Mouse (Mus musculus) midbrain, embryonic 16.5 days (tissue): ENCODE data around the gene Ubox5. TPM values are rescaled to one million over a fixed set of nuclear protein-coding genes. Genes with fewer than 3 reads are reported as not detected.

Experiments used
- ATAC-seq: fragments of 200-750 bp; cut with Nextera tagmentation; 2 replicates; pipeline ENCODE4 v1.8.0; 2017; ENCODE audit warnings: moderate TSS enrichment
- H3K27ac ChIP-seq: fragments of 300-500 bp; sonication (generic); 2 replicates; pipeline ENCODE4 v1.5.1; 2014; ENCODE audit warnings: mild to moderate bottlenecking, low read length, mixed read lengths
- H3K27me3 ChIP-seq: fragments of 300-500 bp; sonication (generic); 2 replicates; pipeline ENCODE4 v1.6.1; 2014; ENCODE audit warnings: low read depth, low read length, mixed read lengths; ENCODE audit not compliant: control insufficient read depth, insufficient read depth
- H3K36me3 ChIP-seq: fragments of 300-500 bp; sonication (generic); 2 replicates; pipeline ENCODE4 v1.6.1; 2014; ENCODE audit warnings: mild to moderate bottlenecking, low read length, moderate library complexity, mixed read lengths; ENCODE audit not compliant: control insufficient read depth, insufficient read depth
- H3K4me1 ChIP-seq: fragments of 300-500 bp; sonication (generic); 2 replicates; pipeline ENCODE4 v1.6.1; 2014; ENCODE audit warnings: mild to moderate bottlenecking, low read length, mixed read lengths; ENCODE audit not compliant: control insufficient read depth, insufficient read depth
- H3K4me2 ChIP-seq: fragments of 300-500 bp; sonication (generic); 2 replicates; pipeline ENCODE4 v1.6.1; 2014; ENCODE audit warnings: mild to moderate bottlenecking, low read length, mixed read lengths
- H3K4me3 ChIP-seq: fragments of 300-500 bp; sonication (generic); 2 replicates; pipeline ENCODE4 v1.5.1; 2014; ENCODE audit warnings: low read depth, mild to moderate bottlenecking, low read length, moderate library complexity, mixed read lengths
- H3K9ac ChIP-seq: fragments of 300-500 bp; sonication (generic); 2 replicates; pipeline ENCODE4 v1.6.1; 2014; ENCODE audit warnings: low read depth, low read length, mixed read lengths
- H3K9me3 ChIP-seq: fragments of 300-500 bp; sonication (generic); replicated peaks from 2 replicates; pipeline ENCODE4 v1.6.1; 2014; ENCODE audit warnings: mild to moderate bottlenecking, low read length, mixed read lengths; ENCODE audit not compliant: control insufficient read depth, poor library complexity, severe bottlenecking
- WGBS: fragments of 180-500 bp; shearing (Covaris S2); extraction: QIAGEN DNeasy Blood & Tissue Kit; methylation state at CpG from one replicate; pipeline ENCODE4 v1.1.7; 2014; 5-methylcytosine and 5-hydroxymethylcytosine counted together
- polyA plus RNA-seq: library from polyadenylated mRNA; unstranded; fragments of >200 nt; fragmentation: Nextera tagmentation; extraction: Ambion mirVana; gene quantifications from 2 replicates; pipeline ENCODE4 v1.2.1, GENCODE M21; 2015

The Ubox5 gene
- polyA plus RNA-seq, result 8.4 and 8.9 TPM in 2 replicates

DNA sequence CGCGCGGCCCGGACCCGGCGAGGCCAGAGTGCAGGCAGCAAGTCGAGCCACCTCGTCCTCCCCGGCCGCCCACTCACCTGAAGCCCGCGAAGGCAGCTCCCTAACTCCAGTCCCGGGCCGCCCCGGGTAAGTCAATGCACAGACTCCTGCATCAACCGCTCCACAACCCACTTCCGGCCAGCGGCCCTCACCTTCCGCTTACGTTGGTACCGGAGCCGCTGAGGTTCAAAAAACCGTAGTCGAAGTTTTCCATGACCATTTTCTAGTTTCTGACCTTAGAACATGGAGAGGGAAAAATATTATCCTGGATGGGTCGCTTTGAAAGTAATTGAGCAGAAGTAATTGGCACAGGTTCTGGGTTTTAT is at the start of gene Ubox5, which contains the start of gene Fastkd5:
Gene Ubox5, minus strand, starts transcription at position 200 of the 365 bp plus-strand sequence.
Gene Fastkd5, minus strand, starts transcription at position 189 of the 365 bp plus-strand sequence.
- under 1% methylated on average over 25 of the region's 25 CpGs for WGBS
- Histone ChIP-seq H3K9ac (peak within 1 kb of the TSS; percentile 83), H3K27ac (peak within 1 kb of the TSS; percentile 58; the same call in 1 of the 2 replicates), H3K27me3 (peaks cover 2% of the 10 kb centered on the region), H3K4me1 (peaks cover 17% of the 10 kb centered on the region), H3K36me3 (peaks cover 3% of the 10 kb centered on the region), H3K4me3 (peak within 1 kb of the TSS; percentile 71), H3K9me3 (no peaks in the 10 kb centered on the region), H3K4me2 (peak within 1 kb of the TSS; percentile 95)
- peak; percentile 90 for ATAC-seq

DNA sequence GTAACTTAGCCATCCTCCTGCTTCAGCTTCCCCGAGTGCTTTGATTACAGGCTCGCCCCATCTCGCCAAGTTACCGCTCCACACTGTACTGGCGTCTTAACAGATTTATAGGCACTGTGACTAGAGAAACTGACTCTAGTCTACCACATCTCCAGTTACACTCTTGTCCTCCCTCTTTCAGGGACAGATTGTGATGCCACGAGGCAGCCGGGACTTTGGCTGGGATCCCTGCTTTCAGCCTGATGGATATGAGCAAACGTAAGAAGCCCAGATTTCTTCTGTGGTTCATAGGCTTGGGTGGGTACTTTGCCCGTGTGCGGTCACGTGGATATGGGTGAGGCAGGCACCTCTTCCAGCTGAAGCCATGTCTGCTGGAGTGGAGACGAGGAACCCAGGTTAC is 49.3 kb upstream of the Ubox5 start:
- Histone ChIP-seq H3K27ac (no peak overlapping the region), H3K9ac (no peak overlapping the region), H3K4me2 (no peak overlapping the region), H3K27me3 (no peaks in the 10 kb centered on the region), H3K4me3 (no peak overlapping the region), H3K36me3 (peaks cover 50% of the 10 kb centered on the region), H3K4me1 (no peaks in the 10 kb centered on the region), H3K9me3 (no peaks in the 10 kb centered on the region)
- WGBS, result 98% methylated on average over 12 of the region's 12 CpGs
- ATAC-seq, result no peak

DNA sequence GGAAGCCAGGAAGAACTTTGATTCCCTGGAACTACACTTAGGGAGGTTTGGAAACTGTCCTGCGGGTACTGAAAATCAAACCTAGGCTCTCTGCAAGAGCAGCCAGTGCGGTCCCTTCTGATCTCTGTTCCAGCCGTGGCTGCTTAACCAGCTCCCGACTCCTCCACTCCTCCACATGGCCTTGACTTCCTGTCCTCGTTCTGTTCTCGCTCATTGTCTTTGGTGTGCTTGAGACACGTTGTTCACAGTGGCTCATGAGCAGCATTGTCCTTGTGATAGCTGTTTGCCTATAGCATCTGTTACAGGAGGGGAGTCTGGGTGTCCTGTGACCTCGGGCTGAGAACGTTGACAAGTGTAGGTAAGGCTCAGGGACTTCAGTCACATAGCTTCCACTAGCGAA is 47.4 kb upstream of the Ubox5 start:
- Histone ChIP-seq H3K36me3 (peaks cover 57% of the 10 kb centered on the region), H3K9me3 (no peaks in the 10 kb centered on the region), H3K27me3 (no peaks in the 10 kb centered on the region), H3K9ac (no peak overlapping the region), H3K4me1 (no peaks in the 10 kb centered on the region), H3K4me2 (no peak overlapping the region), H3K27ac (no peak overlapping the region), H3K4me3 (no peak overlapping the region)
- ATAC-seq, result no peak
- 90% methylated on average over 10 of the region's 10 CpGs for WGBS

DNA sequence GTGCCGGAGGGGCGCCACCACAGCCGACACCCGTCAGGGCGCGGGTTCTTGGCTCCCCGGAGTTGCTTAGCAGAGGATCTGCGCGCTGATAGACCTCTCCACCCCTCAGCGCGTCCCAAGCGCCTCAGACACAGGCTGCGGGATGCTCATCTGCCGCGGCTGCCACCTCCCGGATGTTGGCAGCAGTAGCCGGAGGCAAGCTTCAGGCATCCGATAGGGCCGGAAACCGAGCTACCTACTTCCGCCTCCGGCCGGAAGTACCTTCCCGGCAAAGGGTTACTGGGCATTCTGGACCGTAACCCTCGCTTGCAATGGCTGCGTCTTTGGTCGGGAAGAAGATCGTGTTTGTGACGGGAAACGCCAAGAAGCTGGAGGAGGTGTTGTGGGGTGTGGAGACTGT is 37.7 kb upstream of the Ubox5 start, which contains the start of gene Itpa:
Gene Itpa, plus strand, starts transcription at position 52 of the 400 bp plus-strand sequence.
- Histone ChIP-seq H3K27me3 (no peaks in the 10 kb centered on the region), H3K4me1 (peaks cover 20% of the 10 kb centered on the region), H3K4me3 (peak within 1 kb of the TSS; percentile 72), H3K36me3 (peaks cover 7% of the 10 kb centered on the region; the same call in 1 of the 2 replicates), H3K9ac (peak within 1 kb of the TSS; percentile 80), H3K4me2 (peak within 1 kb of the TSS; percentile 95), H3K27ac (peak within 1 kb of the TSS; percentile 86), H3K9me3 (no peaks in the 10 kb centered on the region)
- peak; percentile 68 for ATAC-seq
- under 1% methylated on average over 31 of the region's 31 CpGs for WGBS

DNA sequence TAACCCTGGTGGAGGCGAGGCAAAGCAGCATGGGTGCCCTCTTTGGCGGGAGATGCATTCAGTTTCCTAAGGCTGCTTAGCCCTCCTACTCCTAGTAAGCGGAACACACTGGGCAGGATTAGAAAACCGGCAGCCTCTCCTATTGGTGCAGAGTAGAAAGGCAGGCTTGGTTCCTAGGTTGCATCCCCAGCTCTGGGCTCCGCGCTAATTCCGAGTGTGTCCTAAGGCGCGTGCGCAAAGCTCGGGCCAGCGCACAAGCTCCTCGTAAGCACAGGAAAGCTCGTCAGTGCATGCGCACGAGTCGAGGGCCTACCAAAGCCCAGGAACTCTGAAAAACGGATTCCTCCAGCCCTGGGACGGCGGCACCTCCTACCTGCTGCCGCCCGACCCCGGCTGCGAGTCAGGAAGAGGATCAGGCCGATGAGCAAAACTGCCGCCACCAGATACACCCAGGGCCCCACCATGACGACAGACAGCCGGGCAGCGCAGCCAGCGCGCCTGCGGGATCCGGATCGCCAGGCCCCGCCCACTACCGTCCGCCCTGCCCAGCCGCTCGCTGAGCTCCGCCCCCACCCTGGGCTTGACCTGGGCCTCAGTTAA is 34.4 kb upstream of the Ubox5 start, which contains the start of gene Ddrgk1:
Gene Ddrgk1, minus strand, starts transcription at position 558 of the 600 bp plus-strand sequence.
- peak within 1 kb of the TSS; percentile 79 for H3K4me2 ChIP-seq
- under 1% methylated on average over 40 of the region's 40 CpGs for whole genome bisulfite sequencing
- H3K4me1 ChIP-seq, result peaks cover 27% of the 10 kb centered on the region
- H3K27ac ChIP-seq, result peak within 1 kb of the TSS; percentile 98
- no peaks in the 10 kb centered on the region for H3K9me3 ChIP-seq
- peak; percentile 97 for ATAC-seq
- peaks cover 4% of the 10 kb centered on the region; the same call in 1 of the 2 replicates for H3K36me3 ChIP-seq
- H3K9ac ChIP-seq, result peak within 1 kb of the TSS; percentile 88
- H3K4me3 ChIP-seq, result peak within 1 kb of the TSS; percentile 58
- H3K27me3 ChIP-seq, result no peaks in the 10 kb centered on the region

DNA sequence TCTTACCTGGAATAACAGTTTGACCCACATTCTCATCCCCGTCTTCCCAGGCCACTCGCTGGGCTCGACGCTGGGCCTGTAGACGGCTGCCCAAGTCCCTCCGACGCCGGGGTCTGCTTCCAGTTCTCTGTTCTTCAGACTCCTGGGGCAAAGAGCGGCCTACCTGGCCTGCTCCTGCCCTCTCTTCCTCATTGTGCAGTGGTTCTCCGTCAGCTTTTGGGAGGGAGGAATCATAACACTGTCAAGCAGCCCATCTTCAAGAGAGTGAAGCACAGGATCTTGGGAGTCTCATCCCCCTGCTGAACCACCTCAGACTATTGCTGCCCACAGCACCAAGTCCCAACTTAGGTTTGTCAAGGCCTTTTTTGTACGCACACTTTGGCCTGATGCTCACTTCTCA is 33.5 kb upstream of the Ubox5 start:
- H3K9me3 ChIP-seq, result no peaks in the 10 kb centered on the region
- H3K27me3 ChIP-seq, result no peaks in the 10 kb centered on the region
- H3K4me3 ChIP-seq, result 0 out of 2 replicates have a peak overlapping the region, but pooled peaks have one; percentile 58
- WGBS, result 88% methylated on average over 11 of the region's 11 CpGs
- ATAC-seq, result no peak
- H3K4me1 ChIP-seq, result peaks cover 25% of the 10 kb centered on the region
- H3K36me3 ChIP-seq, result peaks cover 4% of the 10 kb centered on the region; the same call in 1 of the 2 replicates
- peak overlapping the region; percentile 88 for H3K9ac ChIP-seq
- H3K27ac ChIP-seq, result peak overlapping the region; percentile 98
- peak overlapping the region; percentile 79 for H3K4me2 ChIP-seq

DNA sequence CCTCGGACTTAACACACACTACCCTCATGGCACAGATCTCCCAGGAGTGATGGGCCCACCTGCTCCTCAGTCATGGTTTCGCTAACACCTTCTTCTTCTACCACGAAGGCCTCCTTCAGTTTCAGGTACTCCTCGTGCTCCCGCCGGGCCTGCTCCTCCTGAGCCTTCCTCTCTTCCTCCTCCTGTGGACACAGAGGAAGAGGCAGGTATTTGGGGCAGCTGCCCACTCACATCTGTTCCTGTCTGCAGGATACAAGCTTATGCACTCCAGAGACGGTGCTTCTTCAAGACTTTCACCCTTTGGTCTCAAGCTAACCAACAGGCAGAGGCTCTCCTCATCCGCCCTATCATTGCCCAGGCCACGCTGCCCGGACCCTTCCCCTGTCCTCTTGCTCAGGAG is 28.7 kb upstream of the Ubox5 start:
- Histone ChIP-seq H3K27ac (no peak overlapping the region), H3K4me3 (no peak overlapping the region), H3K4me1 (peaks cover 16% of the 10 kb centered on the region), H3K9ac (no peak overlapping the region), H3K36me3 (peaks cover 22% of the 10 kb centered on the region), H3K4me2 (no peak overlapping the region), H3K27me3 (no peaks in the 10 kb centered on the region), H3K9me3 (no peaks in the 10 kb centered on the region)
- WGBS, result 97% methylated on average over 10 of the region's 10 CpGs
- no peak for ATAC-seq

DNA sequence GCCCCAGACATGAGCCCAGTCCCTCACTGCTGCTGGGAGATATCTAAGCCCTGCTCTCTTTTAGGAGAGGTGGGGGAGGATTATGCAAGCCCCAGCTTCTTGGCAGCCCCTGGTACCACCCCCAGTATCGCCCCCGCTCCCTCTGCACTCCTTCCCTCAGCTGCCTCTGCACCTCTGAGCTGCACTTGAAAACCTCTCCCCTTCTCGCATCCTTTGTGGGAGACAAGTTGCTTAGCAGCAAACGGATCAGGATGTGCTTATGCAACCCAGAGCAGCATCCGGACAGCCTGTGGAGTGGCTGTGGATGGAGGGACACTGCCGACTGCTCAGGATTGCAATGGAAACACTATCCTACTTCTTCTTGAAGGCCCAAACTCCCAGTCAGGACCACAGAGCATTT is 27.7 kb upstream of the Ubox5 start:
- H3K36me3 ChIP-seq, result peaks cover 22% of the 10 kb centered on the region
- no peak overlapping the region for H3K4me2 ChIP-seq
- H3K9ac ChIP-seq, result no peak overlapping the region
- H3K4me3 ChIP-seq, result no peak overlapping the region
- WGBS, result 85% methylated on average over 6 of the region's 6 CpGs
- H3K4me1 ChIP-seq, result peaks cover 6% of the 10 kb centered on the region
- H3K27ac ChIP-seq, result no peak overlapping the region
- no peak for ATAC-seq
- no peaks in the 10 kb centered on the region for H3K9me3 ChIP-seq
- no peaks in the 10 kb centered on the region for H3K27me3 ChIP-seq

DNA sequence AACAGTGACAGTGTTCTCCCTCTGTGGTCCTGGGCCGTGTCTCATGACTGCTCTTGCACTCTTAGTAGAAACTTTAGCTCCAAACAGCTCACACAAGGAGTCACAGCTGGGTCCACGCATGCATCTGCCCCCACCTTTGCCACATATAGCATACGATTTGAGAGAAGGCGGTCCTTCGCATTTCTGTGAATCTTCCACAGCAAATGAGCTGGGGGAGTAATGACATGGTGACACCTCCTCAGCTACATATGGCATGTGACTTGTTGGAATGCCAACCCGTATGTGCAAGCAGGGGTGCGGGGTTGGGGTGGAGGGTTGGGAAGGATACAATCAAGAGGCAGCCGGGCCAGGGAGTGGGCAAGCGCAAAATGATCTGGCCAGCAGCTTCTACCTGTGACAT is 26.7 kb upstream of the Ubox5 start:
- WGBS, result 93% methylated on average over 9 of the region's 9 CpGs
- Histone ChIP-seq H3K36me3 (peaks cover 24% of the 10 kb centered on the region), H3K4me2 (no peak overlapping the region), H3K9ac (no peak overlapping the region), H3K9me3 (no peaks in the 10 kb centered on the region), H3K4me3 (no peak overlapping the region), H3K4me1 (no peaks in the 10 kb centered on the region), H3K27ac (no peak overlapping the region), H3K27me3 (no peaks in the 10 kb centered on the region)
- ATAC-seq, result no peak
